Mouse (Mus musculus) common myeloid progenitor, adult 5-6 weeks (primary cell): ENCODE measurements at regions not wholly inside any gene's neighbourhood (a gene's known extent, or its start where the extent isn't known, plus 50 kb on each side); places are given as distances from the start of the nearest gene placed in this dataset.

Experiments
- ATAC-seq: replicated peaks from 2 replicates; pipeline ENCODE4 v1.8.0; 2016; ENCODE audit warnings: low read depth, mild to moderate bottlenecking, moderate TSS enrichment, inconsistent platforms; ENCODE audit not compliant: poor library complexity, severe bottlenecking

DNA sequence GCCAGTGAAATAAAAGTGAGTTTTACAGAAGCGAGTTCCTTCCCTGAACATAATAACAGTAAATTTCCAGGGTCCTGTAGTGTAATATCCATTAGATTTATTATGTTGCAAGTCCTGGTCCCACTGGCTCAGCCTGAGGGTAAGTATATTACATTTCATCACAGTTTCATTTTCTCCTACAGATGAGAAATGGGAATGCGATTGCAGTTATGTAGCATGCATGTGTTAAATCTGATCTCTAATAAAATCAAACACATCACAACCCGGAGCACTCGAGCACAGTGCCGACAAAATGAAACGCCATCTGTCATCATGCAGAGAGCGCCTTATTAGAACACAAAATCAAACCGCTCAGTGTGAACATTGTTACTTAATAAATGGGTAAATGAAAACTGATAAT lies 165.0 kb upstream of the Tox3 start:
- ATAC-seq = no peak

DNA sequence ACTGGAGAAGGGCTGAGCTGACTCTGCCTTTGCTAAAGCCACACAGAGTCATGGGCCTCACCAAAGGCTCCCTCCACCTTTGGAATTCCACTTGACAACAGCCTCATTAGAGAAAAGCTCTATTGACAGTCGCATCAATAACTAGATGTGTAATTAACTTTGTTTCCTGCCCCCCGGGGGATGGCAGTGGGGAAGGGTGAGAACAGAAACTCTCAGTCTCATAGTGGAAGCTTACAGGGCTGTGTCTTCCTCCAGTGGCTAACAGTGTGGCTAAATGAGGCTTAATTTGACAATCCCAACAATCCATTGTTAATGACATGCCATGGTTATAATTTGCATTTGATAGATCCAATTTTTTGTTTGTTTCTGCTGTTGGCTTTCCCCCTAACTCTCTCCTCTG lies 164.5 kb upstream of the Tox3 start:
- ATAC-seq = no peak

DNA sequence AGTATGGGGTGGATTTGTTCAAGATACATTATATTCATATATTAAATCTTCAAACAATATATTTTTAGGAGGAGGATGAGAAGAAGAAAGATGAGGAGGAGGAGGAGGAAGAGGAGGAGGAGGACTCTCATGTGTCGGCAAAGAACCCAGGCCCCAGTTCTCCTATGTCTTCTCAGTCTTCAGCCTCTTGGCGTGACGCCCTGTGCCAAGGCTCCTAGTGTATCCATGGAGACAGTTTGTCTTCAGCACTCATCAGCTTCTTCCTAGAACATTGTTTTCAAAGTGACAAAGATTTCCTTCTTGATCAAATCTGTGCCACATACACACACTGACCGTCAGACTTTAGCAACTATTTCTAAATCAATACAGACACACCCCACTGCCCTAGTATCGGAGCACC lies 156.4 kb upstream of the Tox3 start:
- ATAC-seq = no peak

DNA sequence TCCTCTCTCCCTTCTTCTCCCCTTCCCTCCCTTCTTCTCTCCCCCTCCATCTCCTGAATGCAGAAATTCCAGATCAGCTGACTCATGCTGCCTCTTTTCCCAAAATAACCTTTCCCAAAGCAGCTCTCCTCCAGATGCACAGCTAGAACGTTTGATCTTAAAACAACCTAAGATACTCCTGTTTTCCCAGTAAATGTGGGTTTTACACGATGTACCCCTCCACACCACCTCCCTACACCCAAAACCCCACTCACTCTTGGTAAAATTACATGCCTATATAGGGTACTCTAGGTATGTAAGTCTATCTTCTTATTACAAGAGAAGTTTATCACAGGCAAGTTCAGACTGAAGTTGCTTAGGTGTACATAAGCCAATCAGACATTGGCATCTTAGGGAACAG lies 155.2 kb upstream of the Tox3 start:
- no peak for ATAC-seq

DNA sequence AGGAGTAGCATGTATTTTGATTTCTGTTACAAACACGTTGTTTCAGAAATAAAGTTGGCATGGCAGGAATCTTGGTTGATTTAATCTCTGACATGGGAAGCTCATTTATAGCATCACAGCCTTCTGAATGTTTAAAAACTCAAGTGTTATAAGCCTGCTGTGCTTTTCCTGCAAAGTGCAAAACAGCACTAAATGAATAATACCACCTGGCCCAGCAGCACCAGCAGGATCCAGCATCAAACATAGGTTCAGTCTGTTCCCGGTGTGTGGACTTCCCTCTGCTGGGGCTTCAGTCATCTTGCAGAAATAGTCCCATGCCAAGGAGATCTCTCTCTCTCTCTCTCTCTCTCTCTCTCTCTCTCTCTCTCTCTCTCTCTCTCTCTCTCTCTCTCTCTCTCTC lies 154.7 kb upstream of the Tox3 start:
- no peak for ATAC-seq

DNA sequence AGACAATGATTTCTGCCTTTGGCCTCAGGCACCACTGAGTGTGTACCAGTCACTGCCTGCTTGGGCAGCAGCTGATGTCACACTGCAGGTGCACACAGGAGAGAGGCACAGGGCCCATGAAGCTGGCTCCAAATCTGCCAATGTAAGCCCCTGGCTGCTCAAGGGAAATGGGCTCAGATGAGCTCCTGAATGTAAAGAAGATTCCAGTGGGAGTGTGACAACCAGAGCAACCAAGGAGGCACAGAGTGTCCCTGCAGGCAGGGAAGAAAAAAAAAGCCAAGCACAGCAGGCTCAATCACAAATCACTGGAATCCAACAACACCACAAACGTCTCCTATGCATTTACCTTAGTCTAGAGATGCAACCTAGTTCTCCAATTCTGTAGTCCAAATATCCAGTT lies 151.2 kb upstream of the Tox3 start:
- no peak for ATAC-seq

DNA sequence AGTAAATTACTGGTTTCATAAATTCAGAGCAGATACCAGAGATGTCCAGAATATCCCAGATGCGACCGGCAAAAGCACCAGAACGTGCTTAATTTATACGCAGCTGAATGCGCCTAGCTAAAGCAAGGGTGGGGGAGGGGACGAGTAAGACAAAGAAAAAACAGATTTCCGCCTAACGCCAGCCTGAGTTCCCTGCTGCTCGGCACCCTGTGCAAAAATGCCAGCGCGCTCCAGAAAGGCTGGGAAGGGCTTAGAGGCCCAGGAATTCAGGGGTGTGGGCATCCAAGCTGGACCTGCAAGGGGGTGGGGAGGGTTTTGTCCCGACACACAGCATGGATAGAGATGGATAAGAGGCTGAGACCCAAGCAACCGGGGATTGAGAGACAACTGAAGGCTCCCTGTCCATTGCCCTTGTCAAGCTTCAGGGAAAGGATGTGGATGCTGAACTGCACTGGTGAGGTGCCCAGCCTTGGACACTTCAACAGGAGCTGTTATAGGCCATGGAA lies 148.6 kb upstream of the Tox3 start:
- ATAC-seq = no peak

DNA sequence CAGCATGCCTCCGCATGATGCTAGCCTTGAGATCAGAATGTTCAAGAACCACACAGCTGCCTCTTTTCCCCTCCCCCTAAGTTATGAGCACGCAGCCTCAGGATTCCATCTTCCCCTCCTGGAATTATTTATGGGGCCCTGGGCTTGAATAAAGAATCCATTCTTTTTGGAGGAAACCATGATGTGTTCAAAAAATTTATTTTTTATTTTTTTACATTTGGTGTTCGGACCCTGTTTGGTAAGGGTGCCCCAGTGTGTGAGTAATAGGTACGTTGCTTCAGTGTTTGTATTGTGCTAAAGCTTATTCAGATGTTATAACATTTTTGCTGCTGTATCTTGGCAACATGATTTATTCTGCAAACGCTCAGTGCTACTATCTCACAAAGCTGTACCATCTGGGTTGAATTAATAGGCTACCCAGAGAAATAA lies 147.8 kb upstream of the Tox3 start:
- no peak for ATAC-seq

DNA sequence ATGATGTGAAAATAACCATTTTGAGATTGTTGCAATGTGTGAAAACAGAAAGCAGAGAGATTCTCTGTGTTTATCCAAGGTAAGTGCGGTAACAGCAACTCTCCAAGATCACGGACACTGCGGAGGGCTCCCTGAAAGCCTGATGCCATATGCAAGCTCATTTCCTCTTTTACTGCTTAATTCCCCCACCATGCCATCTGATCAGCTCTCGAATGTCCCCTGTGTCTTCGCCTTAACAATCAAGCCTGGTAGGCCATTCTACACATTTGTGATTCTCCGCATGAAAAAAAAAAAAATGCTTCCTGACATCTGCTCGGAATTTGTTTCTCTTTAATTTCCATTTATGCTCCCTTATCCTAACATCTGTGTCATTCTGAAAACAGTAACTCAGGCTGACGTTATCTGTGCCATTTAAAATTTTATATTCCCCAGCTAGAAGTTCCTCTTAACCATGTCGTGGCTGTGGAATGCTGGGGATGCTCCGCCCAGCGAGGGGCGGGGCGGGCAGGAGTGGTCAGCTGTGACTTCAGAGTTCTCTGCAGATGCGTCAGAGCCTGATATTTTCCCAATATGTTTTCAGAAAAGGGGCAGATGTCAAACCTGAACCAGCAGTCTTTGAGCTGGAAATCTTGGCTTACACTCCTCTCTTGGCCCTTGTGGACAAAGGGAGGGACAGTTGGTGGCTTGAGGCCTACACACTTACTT lies 144.5 kb upstream of the Tox3 start:
- no peak for ATAC-seq

DNA sequence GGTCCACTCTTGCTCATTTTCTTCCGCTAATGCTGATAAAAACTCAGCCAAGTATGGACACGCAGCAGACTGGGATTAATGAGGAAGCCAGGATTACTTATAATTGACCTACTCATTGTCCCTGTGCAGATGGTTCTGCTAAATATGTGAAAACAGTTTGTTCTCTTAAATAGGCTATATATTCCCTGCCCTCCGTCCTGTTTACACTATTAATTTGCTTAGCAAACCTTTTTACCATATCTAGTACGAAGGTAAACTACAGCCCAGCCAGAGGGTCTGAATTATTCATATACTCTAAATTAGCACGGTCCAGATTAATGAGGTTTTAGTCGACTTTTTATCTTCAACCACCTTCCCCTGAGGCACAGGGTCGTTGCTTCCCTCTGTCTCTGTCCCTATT lies 143.5 kb upstream of the Tox3 start:
- no peak for ATAC-seq

DNA sequence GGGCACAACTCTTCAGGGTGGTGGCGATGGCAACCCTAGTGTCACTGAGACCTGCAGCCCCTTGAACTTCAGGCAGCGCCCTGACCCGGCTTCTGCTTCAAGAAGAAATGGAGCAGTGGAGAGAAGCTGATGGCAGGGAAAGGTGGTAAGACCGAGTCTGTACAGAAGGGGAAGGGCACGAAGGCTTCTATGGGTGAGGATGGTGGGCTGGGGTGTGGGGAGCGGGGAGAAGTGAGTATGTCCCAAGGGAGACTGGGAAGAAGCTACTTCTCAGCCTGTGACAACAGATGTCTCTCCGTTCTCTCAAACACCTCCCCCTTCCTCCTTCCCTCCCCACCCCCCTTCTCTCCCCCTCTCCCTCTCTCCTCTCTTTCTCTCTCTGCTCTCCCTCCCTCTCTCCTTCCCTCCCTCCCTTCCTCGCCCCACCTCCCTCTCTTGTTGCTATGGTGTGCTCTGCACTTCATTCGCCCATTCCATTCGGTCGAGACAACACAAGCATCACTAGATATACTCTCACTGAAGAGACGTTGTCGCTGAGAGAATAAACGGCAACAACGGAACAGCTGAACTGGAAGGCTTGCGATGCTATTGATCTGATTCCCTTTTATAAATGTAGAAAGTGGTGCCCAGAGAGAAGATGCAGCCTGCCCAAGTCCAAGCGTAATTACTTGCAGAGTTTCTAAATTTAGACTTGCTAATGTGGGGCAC lies 142.7 kb upstream of the Tox3 start:
- ATAC-seq = no peak

DNA sequence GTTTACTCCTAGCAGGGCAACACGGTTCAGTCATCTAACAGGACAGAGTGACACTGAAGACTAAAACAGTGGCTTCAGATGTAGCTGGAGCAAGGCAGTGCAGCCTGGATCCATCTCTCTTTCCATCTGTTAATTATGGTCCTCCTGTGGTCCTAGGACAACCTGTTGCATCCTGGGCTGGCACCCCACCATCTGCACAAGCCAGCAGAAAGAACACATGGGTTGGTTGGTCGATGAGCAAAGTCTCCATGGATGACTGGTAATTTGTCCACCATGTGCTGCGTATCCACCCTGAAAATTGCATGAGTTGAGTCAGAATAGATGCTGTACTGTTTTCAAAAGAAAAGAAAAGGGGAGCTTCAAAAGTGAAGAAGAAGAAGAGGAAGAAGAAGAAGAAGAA lies 138.4 kb upstream of the Tox3 start:
- ATAC-seq = no peak

DNA sequence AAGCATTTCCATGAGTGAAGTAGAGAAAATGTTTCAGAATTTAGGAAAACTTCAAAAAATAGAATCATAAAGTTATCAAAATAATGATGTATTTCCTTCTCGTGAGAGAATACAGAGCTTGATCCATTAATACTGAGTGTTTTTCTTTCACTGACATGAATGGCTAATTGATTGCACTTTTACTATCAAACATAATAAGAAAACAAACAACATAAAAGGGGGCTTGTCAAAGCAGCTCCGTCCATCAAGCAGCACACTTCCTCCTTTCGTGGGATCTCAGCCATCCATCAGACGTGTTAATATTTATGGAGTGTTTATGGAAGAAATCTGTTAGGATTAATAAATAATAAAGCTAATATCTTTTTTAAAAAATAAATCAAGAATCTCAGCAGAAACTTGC lies 130.0 kb upstream of the Tox3 start:
- no peak for ATAC-seq

DNA sequence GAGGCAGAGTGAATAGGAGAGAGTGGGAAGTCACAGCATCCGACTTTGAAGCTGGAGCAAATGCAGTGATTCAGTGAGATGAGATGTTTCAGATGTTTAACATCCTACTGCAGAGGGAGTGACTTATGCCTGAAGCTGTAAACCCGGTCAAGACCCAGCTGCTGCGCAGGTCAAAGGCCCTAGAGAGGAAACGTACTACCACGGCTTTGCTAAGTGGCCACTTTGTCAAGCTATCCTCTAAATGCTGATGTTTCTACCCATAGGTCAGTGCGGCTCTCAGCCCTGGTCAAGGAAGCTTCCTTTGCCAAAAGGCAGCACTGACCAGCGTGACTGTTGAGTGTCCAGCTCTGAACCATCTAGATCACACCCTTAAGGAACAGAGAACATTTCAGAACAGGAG lies 125.9 kb upstream of the Tox3 start:
- no peak for ATAC-seq

DNA sequence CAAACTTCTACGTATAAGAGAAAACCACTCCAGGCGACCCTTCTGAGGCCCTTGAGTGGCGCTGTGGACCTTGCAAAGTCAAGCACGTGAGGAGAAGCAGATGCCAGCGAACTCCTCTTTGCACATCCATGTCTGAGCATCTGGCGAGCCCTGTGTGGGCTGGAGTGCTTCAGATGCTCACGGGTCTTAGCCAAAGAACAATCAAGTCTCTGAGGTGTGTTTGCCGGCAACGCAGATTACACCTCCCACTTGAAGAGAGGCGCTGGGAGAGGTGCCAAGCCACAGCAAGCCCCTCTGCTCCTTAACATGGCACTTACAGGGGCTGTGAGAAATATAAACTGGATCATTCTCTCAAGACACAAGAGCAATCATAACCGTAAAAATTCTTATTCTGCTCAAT lies 122.7 kb upstream of the Tox3 start:
- ATAC-seq = no peak

DNA sequence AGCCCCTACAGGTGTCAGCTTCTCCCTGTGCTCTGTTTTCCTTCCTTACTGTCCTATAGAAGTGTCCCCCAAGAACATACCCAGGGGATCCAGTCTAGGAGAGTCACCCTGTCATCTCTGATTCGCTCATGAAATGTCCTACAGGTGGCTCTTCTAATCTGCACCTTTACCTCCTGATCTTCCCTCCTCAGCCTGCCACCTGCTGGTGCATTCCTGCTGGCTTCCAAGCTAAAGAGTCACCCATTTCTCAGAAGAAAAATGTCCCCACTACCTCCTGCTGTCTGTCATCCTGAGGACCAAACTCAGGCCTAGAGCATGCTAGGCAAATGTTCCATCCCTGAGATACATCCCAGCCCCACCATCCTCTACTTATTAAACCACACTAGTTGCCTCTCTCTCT lies 115.6 kb upstream of the Tox3 start:
- ATAC-seq = no peak

DNA sequence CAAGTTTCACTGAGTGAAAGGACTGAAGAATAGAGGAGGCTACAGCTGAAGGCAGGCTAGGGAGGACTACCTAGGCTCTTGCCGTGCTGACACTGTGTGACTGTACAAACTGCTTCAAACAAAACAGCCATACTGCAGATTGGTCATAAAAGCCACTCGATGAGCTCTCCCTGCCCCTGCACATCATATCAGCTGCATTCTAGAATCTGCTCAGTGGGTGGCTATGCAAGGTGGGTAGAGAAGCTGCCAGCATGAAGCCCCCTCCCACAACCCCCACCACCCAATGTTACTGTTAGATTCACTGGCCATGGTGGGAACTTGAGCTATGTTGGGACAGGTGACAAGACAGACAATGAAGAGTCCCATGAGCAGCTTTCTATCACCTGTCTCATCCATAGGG lies 107.2 kb upstream of the Tox3 start:
- ATAC-seq = no peak

DNA sequence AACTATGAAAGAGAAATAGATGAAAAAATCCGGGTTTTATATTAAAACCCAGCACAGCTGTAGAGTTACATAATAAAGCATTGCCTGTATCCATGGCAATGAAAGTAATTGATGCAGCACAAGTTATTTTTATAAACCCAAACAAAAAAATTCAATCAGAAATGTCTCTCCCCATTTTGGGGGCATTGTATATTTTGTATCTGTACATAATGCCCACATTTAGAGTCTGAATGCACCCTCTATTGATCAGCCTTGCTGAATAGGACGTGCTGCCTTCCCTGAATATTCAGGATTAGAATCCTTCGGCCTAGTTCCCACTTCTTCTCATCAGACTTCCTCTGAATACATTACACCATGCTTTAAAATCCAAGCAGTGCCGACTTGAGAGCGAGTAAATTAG lies 106.0 kb upstream of the Tox3 start:
- no peak for ATAC-seq

DNA sequence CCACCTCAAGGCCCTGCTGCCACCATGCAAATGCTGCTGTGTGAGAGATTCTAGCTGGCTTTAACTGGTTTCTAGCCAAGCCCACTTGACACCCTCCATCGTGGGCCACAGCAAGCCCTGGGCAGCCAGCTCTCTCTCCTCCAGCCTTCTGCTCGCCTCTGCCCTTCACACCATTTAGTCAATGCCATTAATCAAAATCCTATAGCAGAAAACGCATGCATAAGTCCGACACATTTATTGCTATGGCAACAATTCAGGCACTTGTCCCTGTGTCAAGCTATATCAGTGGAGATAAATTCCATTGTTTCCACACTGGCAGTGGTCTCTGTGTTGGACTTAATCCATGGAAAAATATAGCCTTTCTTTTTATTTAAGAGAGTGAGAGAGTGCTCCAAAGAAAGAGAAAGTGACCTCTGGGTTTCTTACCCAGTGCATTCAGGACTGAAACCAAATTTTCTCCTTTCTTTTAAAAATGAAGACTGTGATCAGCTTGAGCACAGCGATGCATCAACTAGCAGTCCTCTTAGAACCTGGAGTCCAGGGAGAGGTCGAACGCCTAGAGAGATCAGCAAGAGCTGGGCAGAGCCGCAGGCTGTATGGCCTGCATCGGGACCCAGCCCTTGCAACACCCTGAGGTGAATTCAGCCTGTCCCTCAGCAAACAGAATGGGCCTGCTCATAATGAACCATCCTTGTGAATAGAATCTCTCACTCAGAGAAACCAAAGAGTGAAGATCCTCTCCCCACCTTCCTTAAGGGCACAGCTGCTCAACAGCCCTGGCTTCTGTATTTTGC lies 93.1 kb upstream of the Tox3 start:
- ATAC-seq = no peak

DNA sequence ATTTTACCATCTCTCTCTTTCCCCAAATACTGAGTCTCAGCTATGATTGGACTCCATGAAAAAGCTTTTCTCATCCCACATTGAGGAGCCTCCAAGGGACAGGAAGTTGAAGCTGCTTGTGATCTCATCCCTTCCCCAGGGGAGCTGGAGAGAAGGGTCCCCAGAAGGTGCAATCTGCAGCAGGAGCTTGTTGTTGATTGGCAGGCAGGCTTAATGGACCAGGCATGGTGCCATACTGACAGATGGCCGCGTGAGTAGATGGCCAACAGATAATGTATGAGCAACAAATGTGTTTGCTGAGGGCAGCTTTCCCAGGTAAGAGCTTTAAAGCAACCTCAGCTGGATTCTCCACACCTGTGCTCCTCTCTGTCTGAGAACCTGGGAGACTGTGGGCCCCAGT lies 65.9 kb upstream of the Tox3 start:
- ATAC-seq = no peak
